Mouse (Mus musculus): ENCODE data around the gene Zbtb5. TPM values are rescaled to one million over a fixed set of nuclear protein-coding genes. Genes with fewer than 3 reads are reported as not detected.

The Zbtb5 gene
- polyA plus RNA-seq, 1 experiment: 36.2 TPM

DNA sequence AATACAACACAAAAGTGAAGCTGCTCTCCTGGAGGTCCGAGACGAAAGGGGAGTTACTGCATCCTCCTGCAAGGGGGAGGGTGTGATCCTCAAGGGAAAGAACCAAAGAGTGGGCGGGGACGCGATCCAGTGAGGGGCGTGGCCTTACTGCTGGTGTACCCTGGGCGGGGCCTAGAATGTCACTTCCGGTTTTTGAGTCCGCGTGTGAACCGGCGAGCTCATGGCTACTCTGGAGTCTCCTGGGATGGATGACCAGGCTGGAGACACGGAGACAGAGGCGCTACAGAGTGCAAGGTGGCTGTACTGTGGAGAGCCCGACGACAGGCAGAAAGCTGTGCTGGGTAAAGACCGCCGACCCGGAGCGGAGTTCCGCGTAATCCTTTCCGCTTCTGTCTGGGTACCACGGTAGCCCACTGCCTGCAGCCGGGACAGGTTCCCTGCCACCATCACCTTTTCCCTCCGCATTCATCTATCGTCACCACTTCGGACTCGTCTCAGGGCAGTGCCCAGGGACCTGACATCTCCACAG is 6.3 kb upstream of the Zbtb5 start, which contains the start of gene Polr1e:
Gene Polr1e, plus strand, starts transcription at position 132 of the 529 bp plus-strand sequence.
- no peaks in the 10 kb centered on the region for H3K27me3 ChIP-seq (ENCODE audit: control insufficient read depth, insufficient read depth, low read length)
- no peaks in the 10 kb centered on the region; the same call in 1 of the 2 replicates for H3K36me3 ChIP-seq (ENCODE audit: control insufficient read depth, insufficient read depth, low read length)
- H3K27ac ChIP-seq (ENCODE audit: control insufficient read depth, insufficient read depth, low read depth, low read length): no peak within 1 kb of the TSS
- H3K4me3 ChIP-seq (ENCODE audit: control insufficient read depth, low read depth, low read length): peak within 1 kb of the TSS; percentile 91
- TF ChIP-seq POLR2A (IDR thresholded peaks at IDR 0.05; ENCODE audit: control insufficient read depth, low read depth, low read length) (peak; percentile 78; the same call in 1 of the 2 replicates), CTCF (IDR thresholded peaks at IDR 0.05; ENCODE audit: control insufficient read depth, insufficient read depth, insufficient replicate concordance, low read depth, low read length) (no peak)
- peaks cover 5% of the 10 kb centered on the region for H3K4me1 ChIP-seq (ENCODE audit: control insufficient read depth, insufficient read depth, low read length)

DNA sequence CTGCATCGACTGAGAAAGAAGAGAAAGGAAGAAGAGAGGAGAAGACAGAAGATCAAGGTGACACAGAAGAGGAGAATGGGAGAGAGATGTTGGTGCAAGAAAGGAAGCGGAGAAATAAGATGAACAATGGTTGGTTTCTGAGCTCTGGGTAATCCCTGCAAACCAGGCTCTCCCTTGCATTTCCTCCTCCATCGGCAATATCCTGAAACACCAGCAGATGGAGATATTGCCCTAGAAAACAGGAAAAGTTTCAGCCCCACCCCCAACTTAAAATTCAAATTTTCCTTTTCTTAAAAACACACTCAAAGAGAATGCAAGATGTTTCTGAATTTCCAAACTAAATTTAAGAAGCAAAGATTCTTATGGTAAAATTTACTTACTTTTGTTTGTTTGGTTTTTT is 3.4 kb upstream of the Zbtb5 start:
- H3K27me3 ChIP-seq (ENCODE audit: control insufficient read depth, insufficient read depth, low read length): no peaks in the 10 kb centered on the region
- no peak overlapping the region for H3K4me3 ChIP-seq (ENCODE audit: control insufficient read depth, low read depth, low read length)
- H3K36me3 ChIP-seq (ENCODE audit: control insufficient read depth, insufficient read depth, low read length): no peaks in the 10 kb centered on the region
- H3K4me1 ChIP-seq (ENCODE audit: control insufficient read depth, insufficient read depth, low read length): peaks cover 10% of the 10 kb centered on the region
- no peak overlapping the region for H3K27ac ChIP-seq (ENCODE audit: control insufficient read depth, insufficient read depth, low read depth, low read length)
- TF ChIP-seq POLR2A (IDR thresholded peaks at IDR 0.05; ENCODE audit: control insufficient read depth, low read depth, low read length): no peak
- TF ChIP-seq CTCF (IDR thresholded peaks at IDR 0.05; ENCODE audit: control insufficient read depth, insufficient read depth, insufficient replicate concordance, low read depth, low read length): no peak

DNA sequence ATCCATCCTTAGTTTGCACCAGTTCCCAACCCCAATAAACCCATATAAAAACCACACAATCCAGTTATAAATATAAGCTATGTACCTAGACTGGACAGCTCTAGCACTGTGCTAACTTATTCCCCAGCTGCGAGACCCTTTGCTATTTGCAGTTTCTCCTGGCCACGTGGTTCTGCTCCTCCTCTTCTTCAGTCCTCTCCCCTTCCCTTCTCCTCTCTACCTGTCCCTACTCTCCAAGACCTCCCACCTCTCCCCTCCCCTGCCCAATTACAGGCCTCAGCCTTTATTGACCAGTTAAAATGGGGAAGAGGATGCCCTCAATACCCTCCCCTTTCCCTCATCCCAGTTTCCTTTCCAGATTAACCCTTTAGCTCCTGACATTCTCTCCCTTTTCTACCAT is 1.3 kb upstream of the Zbtb5 start:
- no peak for TF ChIP-seq CTCF (IDR thresholded peaks at IDR 0.05; ENCODE audit: control insufficient read depth, insufficient read depth, insufficient replicate concordance, low read depth, low read length)
- TF ChIP-seq POLR2A (IDR thresholded peaks at IDR 0.05; ENCODE audit: control insufficient read depth, low read depth, low read length): no peak
- H3K4me1 ChIP-seq (ENCODE audit: control insufficient read depth, insufficient read depth, low read length): peaks cover 6% of the 10 kb centered on the region
- no peaks in the 10 kb centered on the region for H3K36me3 ChIP-seq (ENCODE audit: control insufficient read depth, insufficient read depth, low read length)
- H3K4me3 ChIP-seq (ENCODE audit: control insufficient read depth, low read depth, low read length): peak overlapping the region; percentile 75
- H3K27me3 ChIP-seq (ENCODE audit: control insufficient read depth, insufficient read depth, low read length): no peaks in the 10 kb centered on the region
- no peak overlapping the region for H3K27ac ChIP-seq (ENCODE audit: control insufficient read depth, insufficient read depth, low read depth, low read length)

DNA sequence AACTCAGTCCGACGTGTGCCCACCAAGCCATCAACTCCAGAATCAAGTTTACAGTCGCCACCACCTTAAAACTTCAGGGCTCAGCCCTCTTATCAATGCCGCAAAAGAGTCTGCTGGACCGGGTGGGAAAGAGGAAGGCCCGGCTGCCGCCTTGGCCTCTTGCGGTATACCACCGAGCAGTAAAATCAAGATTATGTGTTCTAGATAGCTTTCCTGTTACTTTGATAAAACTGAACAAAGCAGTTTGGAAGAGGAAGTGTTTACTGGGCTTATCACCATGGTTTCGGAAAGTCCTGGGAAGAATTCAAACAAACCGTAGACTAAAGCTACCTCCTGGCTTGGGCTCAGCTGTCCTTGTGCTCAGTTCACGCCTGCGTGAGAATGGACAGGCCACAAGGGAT is 819 bp upstream of the Zbtb5 start:
- Histone ChIP-seq H3K36me3 (ENCODE audit: control insufficient read depth, insufficient read depth, low read length) (no peaks in the 10 kb centered on the region), H3K4me1 (ENCODE audit: control insufficient read depth, insufficient read depth, low read length) (peaks cover 6% of the 10 kb centered on the region), H3K27me3 (ENCODE audit: control insufficient read depth, insufficient read depth, low read length) (no peaks in the 10 kb centered on the region), H3K27ac (ENCODE audit: control insufficient read depth, insufficient read depth, low read depth, low read length) (peak overlapping the region; percentile 68), H3K4me3 (ENCODE audit: control insufficient read depth, low read depth, low read length) (peak overlapping the region; percentile 96)
- TF ChIP-seq CTCF (IDR thresholded peaks at IDR 0.05; ENCODE audit: control insufficient read depth, insufficient read depth, insufficient replicate concordance, low read depth, low read length) (no peak), POLR2A (IDR thresholded peaks at IDR 0.05; ENCODE audit: control insufficient read depth, low read depth, low read length) (no peak)

DNA sequence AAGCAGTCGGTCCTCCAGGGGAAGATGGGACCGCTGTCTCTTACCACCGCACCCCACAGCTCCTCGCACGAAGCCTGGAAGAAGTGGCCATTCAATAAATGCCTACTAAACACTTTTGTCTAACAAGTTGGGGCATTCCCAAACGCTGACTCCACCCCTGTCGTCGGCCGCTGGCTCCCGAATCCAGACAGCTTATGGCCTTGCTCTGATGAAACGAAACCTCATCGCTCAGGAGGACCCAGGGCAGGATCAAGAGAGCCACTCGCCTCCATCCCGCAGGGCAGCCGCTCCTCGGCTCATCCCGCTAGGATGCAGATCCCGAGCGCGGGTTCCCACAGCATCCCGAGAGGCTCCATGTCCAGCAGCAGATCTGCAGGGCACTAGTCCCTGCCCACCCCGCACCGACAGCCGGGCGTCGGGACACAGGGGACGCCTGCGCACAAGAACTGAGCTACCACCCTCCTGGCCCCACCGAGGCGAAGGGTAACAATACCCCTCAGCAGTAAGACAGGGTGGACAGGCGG is 569 bp downstream of the Zbtb5 start:
- peak overlapping the region; percentile 99 for H3K27ac ChIP-seq (ENCODE audit: control insufficient read depth, insufficient read depth, low read depth, low read length)
- no peak for TF ChIP-seq CTCF (IDR thresholded peaks at IDR 0.05; ENCODE audit: control insufficient read depth, insufficient read depth, insufficient replicate concordance, low read depth, low read length)
- no peak for TF ChIP-seq POLR2A (IDR thresholded peaks at IDR 0.05; ENCODE audit: control insufficient read depth, low read depth, low read length)
- peak overlapping the region; percentile 96 for H3K4me3 ChIP-seq (ENCODE audit: control insufficient read depth, low read depth, low read length)
- H3K27me3 ChIP-seq (ENCODE audit: control insufficient read depth, insufficient read depth, low read length): no peaks in the 10 kb centered on the region
- peaks cover 6% of the 10 kb centered on the region for H3K4me1 ChIP-seq (ENCODE audit: control insufficient read depth, insufficient read depth, low read length)
- no peaks in the 10 kb centered on the region for H3K36me3 ChIP-seq (ENCODE audit: control insufficient read depth, insufficient read depth, low read length)

DNA sequence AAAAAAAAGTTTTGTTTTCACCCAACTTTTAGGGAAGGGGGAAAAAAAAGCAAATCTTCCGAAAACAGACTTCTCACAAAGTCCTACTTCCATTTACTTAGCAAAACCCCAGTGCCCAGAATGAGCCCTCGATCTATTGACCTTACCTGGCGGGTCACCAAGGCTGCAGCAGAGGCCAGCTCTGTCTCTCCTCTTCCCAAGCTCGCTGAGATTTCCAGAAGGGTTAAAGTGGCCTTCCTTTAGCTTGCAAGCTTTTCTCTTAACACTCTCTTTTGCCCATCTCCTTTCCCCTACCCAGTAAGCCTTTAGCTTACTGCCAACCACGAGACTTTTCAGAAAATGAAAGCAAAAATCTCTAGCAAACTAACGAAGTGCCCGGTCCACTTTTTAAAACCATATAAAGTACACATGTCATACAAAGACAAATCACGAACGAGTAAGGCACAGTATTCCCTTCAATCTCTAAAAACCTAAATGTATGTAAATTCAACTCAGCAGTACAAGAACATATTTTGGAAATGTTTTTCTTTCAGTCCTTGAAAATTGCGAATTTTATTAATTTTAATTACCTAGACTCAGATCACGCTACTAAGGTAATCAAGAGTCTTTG is 1.3 kb downstream of the Zbtb5 start:
- TF ChIP-seq CTCF (IDR thresholded peaks at IDR 0.05; ENCODE audit: control insufficient read depth, insufficient read depth, insufficient replicate concordance, low read depth, low read length): no peak
- no peak for TF ChIP-seq POLR2A (IDR thresholded peaks at IDR 0.05; ENCODE audit: control insufficient read depth, low read depth, low read length)
- H3K4me1 ChIP-seq (ENCODE audit: control insufficient read depth, insufficient read depth, low read length): peaks cover 6% of the 10 kb centered on the region
- 0 out of 2 replicates have a peak overlapping the region, but pooled peaks have one; percentile 18 for H3K27ac ChIP-seq (ENCODE audit: control insufficient read depth, insufficient read depth, low read depth, low read length)
- no peaks in the 10 kb centered on the region for H3K36me3 ChIP-seq (ENCODE audit: control insufficient read depth, insufficient read depth, low read length)
- H3K27me3 ChIP-seq (ENCODE audit: control insufficient read depth, insufficient read depth, low read length): no peaks in the 10 kb centered on the region
- peak overlapping the region; percentile 96 for H3K4me3 ChIP-seq (ENCODE audit: control insufficient read depth, low read depth, low read length)

DNA sequence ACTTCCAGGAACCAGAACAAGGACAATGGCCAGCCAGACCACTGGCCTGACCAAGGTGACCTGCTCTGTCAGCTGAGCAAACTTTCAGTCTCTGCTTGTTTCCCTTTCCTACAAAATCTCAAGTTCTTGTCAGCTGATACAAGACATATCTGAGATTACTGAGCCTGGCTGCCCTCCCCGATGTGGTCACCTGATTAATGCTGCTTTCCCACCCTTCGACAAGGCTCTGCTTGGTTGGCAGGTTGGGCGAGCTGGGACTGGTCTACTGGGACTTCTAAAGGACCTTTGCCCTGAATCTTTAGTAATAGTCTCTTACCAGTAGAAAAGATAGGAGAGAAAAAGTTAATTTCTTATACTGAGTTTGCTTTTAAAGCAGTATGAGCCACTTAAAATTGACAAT is 6.8 kb downstream of the Zbtb5 start:
- Histone ChIP-seq H3K4me1 (ENCODE audit: control insufficient read depth, insufficient read depth, low read length) (no peaks in the 10 kb centered on the region), H3K36me3 (ENCODE audit: control insufficient read depth, insufficient read depth, low read length) (no peaks in the 10 kb centered on the region), H3K27ac (ENCODE audit: control insufficient read depth, insufficient read depth, low read depth, low read length) (no peak overlapping the region), H3K4me3 (ENCODE audit: control insufficient read depth, low read depth, low read length) (no peak overlapping the region), H3K27me3 (ENCODE audit: control insufficient read depth, insufficient read depth, low read length) (no peaks in the 10 kb centered on the region)
- TF ChIP-seq CTCF (IDR thresholded peaks at IDR 0.05; ENCODE audit: control insufficient read depth, insufficient read depth, insufficient replicate concordance, low read depth, low read length) (no peak), POLR2A (IDR thresholded peaks at IDR 0.05; ENCODE audit: control insufficient read depth, low read depth, low read length) (no peak)

All from testis, adult 2 months (tissue).